Mouse (Mus musculus) adrenal gland, postnatal 25 days (tissue): ENCODE results near the gene Maff. TPM values are rescaled to one million over a fixed set of nuclear protein-coding genes. Genes with fewer than 3 reads are reported as not detected.

Source experiments
- DNase-seq: peaks from one replicate; pipeline ENCODE4 v3.0.0; 2021; ENCODE audit warnings: mixed read lengths
- total RNA-seq: library from RNA; stranded (reverse); gene quantifications from 2 replicates; pipeline ENCODE4 v1.2.3, GENCODE M21; 2021

Maff gene
- total RNA-seq, 1 experiment from 2014 or later, result 2.2 TPM

- DNase-seq, result no peak
Observed at GRCm38 (mm10) chr15:79329979-79330363, 16.4 kb upstream of the Maff start.

GRCm38 (mm10) chr15:79330521-79330920 lies 15.9 kb upstream of the Maff start:
- no peak for DNase-seq

- DNase-seq, result no peak
Observed at GRCm38 (mm10) chr15:79333409-79333808, 13.0 kb upstream of the Maff start.

- DNase-seq, result no peak
Observed at GRCm38 (mm10) chr15:79335061-79335655, 11.3 kb upstream of the Maff start.

GRCm38 (mm10) chr15:79338978-79339377 lies 7.4 kb upstream of the Maff start:
- no peak for DNase-seq

GRCm38 (mm10) chr15:79342641-79343337 lies 3.6 kb upstream of the Maff start:
- DNase-seq, result no peak

GRCm38 (mm10) chr15:79344627-79345026 lies 1.8 kb upstream of the Maff start:
- DNase-seq, result no peak

GRCm38 (mm10) chr15:79347165-79347844 lies 884 bp downstream of the Maff start:
- peak; percentile 93 for DNase-seq

GRCm38 (mm10) chr15:79347845-79348506 lies 1.6 kb downstream of the Maff start:
- DNase-seq, result peak; percentile 60

- DNase-seq, result no peak
Observed at GRCm38 (mm10) chr15:79348651-79349050, 2.2 kb downstream of the Maff start.

GRCm38 (mm10) chr15:79350866-79351265 lies 4.4 kb downstream of the Maff start:
- DNase-seq, result no peak

- DNase-seq, result peak; percentile 40
Observed at GRCm38 (mm10) chr15:79351331-79351767, 4.9 kb downstream of the Maff start.

- DNase-seq, result no peak
Observed at GRCm38 (mm10) chr15:79352479-79352878, 6.1 kb downstream of the Maff start.

- DNase-seq, result no peak
Observed at GRCm38 (mm10) chr15:79353690-79354305, 7.4 kb downstream of the Maff start.

- DNase-seq, result no peak
Observed at GRCm38 (mm10) chr15:79354619-79355018, 8.2 kb downstream of the Maff start.

GRCm38 (mm10) chr15:79356481-79356880 lies 10.1 kb downstream of the Maff start:
- DNase-seq, result no peak

GRCm38 (mm10) chr15:79357036-79357911 lies 10.9 kb downstream of the Maff start:
- DNase-seq, result peak; percentile 74

GRCm38 (mm10) chr15:79357974-79358690 lies 11.7 kb downstream of the Maff start:
- DNase-seq, result no peak

GRCm38 (mm10) chr15:79359954-79360353 lies 13.5 kb downstream of the Maff start:
- no peak for DNase-seq

GRCm38 (mm10) chr15:79360371-79360770 lies 13.9 kb downstream of the Maff start:
- no peak for DNase-seq

- no peak for DNase-seq
Observed at GRCm38 (mm10) chr15:79361023-79361422, 14.6 kb downstream of the Maff start.
